Mouse (Mus musculus) brain, embryonic 18.5 days (tissue): ENCODE measurements around the gene Fam186b.
"Not testable (repeated sequence)": the region's sequence is repeated elsewhere in the genome, so short reads cannot be mapped to it uniquely, and the experiment has no call there.

Source experiments
- DNase-seq: peaks from one replicate; pipeline ENCODE4 v3.0.0-alpha.2; 2012; ENCODE audit warnings: low read depth, low spot score

The Fam186b gene

DNA sequence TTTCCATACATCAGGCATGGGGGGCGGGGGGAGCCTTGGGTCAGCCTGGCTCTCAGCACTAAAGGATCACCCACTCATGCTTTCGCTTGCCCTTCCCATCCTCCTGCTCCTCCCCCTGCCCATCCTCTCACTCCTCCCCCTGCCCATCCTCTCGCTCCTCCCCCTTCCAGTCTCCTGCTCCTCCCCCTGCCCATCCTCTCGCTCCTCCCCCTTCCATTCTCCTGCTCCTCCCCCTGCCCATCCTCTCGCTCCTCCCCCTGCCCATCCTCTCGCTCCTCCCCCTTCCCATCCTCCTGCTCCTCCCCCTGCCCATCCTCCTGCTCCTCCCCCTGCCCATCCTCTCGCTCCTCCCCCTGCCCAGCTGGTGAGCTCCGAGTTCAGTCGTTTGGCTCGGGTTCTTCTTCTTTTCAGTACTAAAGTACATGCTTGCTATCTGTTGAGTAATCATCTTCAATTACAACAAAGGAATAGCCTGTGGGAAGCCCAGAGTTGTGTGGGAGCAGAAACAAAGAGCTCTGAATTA lies 35.9 kb downstream of the Fam186b start:
- DNase-seq: no peak

DNA sequence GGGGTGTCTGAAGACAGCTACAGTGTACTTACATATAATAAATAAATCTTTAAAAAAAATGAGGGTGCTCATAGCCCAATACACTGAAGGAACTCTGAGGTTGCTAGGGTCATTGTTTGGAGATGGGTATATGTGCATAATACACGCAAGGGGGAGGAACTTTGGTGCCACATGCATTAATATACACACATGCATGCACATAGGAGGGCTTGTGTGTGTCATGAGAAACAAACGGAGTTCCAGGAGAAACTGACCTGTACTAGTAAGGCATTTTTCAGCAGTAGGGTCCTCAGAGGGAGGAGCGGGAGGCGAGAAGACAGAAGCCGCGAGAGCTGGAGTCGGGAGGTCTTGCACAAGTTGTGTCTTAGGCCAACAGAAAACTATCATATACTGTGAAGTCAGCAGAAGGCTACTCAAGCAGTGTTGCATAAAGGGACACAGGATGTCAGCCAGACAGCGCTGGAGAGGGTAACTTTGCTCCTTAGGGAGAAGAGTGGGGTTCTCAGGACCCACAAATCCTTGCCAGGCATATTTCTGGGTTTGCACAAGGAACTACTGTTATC lies 36.4 kb downstream of the Fam186b start:
- no peak for DNase-seq

DNA sequence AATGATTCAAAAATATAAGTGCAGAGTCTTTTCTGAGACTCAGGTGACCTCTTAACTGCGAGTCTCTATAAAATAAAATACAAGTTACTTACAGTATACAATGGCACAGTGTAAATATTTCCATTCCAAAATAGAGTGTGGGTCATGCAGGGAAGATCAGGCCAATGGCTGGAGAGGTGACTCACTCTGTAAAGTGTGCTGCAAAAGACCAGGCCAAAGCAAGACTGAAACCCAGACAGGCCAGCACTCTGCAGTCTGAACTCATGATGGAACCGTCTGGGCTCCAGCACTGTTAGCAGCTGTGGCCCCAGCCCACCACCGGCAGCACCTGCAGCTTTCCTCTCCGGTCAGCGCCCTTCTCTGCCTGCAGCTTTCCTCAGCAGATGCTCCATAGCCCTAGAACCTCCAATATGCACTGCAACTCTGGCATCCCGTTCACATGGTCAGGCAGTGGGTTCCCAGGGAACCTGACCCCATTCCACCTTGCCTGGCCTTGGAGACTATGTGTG lies 40.4 kb downstream of the Fam186b start:
- DNase-seq: no peak

DNA sequence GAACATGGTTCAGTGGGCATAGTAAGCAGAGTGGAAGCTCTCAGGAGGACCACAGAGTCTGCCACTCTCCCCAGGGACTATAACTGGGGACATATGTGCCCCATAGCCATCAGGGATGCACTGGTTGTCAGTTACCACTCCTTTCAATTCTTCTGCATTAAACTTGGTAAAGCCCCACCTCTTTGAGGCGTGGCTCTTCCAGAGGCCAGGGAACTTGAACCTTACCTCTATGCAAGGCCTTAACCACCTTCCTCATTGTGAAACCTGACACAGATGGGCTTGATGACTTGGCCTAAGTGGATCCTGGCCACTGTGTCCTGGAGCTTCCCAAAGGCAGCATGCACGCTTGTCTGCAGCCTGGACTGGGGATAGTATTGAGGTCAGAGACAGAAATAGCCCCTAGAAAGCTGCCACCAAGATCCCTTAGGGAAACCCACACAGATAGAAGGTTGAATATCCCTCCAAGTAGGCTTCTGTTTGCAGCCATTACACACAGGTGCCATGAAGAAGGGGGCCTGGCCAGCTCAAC lies 41.1 kb downstream of the Fam186b start:
- DNase-seq: no peak

DNA sequence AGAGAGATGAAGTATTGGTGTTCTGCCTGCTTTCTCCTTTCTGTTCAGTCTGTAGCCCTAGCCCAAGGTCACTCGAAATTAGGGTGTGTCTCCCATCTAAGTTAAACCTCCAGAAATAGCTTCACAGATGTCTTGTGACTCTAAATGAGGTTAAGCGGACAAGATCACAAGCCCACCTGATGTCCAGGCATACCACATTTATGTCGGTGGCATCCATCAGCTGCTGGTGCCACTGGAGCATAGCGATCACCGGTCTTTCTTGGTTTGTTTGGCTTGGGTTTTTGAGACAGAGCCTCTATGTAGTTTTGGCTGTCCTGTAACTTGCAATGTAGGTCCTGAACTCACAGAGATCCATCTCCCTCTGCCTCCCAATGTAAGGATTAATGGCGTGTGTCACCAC lies 41.9 kb downstream of the Fam186b start:
- no peak for DNase-seq

DNA sequence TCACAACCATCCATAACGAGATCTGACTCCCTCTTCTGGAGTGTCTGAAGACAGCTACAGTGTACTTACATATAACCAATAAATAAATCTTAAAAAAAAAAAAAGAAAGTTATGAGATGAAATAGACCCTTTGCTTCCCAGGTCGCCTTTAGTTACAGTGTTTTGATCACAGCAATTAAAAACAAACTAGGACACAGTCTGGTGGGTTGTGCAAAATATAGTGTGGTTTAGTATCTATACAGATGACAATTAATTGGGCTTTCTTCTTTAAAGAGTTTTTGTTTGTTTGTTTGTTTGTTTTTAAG lies 42.6 kb downstream of the Fam186b start:
- DNase-seq: not testable (repeated sequence)

DNA sequence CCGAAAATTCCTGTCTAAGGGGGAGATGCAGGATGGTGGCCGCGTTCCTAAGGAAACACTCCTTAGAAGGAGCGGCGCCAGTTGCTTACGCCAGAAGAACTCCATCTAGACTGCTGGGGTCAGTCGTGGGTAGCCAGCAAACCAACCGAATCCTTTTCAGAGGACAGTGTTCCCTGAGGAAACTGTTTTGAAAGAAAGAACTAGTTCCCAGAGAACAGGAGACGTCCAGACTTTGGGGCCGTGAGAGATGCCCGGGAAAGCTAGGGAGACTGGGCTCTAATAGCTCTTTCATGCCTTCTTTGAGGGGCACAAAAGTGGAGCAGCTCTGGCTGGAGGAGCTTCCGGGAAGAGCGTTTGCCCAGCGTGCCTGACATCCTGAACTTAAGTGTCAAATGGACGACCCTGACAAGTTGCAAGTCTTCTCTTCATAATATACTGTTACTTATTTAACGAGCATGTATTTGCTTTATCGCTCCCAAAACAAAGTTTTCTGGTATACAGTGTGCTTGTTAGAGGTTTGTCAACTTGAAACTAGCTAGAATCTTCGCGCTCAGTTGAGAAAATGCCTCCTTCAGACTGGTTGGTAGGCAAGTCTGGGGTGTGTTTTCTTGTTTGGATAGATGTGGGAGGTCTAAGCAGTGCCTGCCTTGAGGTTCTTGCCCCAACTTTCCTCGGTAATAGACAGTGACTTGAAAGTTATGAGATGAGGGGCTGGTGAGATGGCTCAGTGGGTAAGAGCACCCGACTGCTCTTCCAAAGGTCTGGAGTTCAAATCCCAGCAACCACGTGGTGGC lies 43.1 kb downstream of the Fam186b start:
- DNase-seq: no peak

DNA sequence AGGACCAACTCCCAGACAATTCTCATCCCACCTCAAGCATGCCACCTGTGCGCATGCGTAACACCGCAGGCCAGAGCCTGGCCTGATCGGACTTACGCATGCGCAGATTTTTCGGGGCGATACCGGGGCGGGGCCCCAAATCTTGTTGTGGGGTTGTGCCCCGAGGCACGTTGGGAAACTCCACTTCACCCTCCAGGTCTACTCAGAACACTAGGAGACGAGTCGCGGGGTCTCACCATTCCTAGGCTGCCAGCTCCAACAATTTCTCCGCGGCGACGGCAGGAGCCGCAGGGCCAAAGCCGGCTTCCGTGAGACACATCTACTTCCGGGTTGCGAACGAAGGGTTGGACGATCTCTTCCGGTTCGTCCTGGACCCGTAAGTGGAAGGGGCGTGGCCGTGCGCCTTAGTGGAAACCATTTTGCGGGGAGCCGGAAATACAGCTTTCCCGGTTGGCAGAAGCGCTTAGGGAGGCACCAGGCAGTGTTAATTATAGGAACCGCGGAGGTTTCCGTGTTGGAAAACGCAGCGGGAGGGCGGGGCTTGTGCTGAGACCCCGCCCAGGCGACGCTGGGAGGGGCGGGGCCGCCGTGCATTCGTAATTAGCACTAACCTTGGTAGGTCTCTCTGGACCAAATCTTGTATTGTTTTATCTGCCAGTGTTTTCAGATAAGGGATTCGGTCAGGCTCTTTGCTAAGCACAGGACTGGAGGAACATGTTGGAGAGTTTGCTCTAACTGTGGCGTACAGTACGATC lies 43.9 kb downstream of the Fam186b start, which contains the start of gene Mcrs1:
Gene Mcrs1, minus strand, starts transcription at position 336 of the 755 bp plus-strand sequence.
- DNase-seq: peak; percentile 98

DNA sequence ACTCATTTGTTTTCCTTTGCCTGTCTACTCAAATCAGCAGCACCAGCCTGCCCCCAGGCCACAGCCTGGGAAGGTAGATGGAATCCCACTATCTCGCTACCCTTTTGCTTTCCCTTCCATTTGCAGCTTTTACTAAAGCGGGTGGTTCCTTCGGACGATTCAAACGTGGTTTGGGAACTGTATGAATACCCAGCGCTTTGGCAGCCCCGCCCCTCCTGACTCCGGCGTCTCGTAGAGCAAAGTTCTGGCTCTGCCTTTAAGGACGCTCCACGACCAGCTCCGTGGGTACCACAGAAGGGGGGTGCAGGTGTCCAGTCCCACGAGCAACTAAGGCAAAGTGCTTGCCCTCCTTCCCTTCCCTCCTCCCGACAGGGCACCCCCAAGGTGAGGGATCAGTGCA lies 44.6 kb downstream of the Fam186b start:
- DNase-seq: not testable (repeated sequence)

DNA sequence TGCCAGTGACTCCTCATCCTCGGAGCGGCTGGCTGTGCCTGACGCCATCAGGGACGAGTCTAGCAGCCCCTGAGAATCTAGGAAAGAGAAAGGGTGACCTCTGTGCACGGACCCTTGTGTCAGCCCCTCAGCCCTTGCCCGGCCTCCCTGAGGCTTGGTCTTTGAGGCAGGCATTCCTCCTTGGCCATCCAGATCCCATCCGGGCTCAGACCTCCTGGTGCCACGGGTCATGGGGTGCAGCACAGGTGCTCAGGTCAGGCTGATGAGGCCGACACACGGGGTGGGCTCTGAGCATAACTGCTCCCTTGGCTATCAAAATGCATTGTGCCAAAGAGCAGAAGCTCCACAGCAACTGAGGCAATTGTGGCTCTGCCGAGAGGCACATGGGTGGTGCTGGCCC lies 45.8 kb downstream of the Fam186b start:
- no peak for DNase-seq

DNA sequence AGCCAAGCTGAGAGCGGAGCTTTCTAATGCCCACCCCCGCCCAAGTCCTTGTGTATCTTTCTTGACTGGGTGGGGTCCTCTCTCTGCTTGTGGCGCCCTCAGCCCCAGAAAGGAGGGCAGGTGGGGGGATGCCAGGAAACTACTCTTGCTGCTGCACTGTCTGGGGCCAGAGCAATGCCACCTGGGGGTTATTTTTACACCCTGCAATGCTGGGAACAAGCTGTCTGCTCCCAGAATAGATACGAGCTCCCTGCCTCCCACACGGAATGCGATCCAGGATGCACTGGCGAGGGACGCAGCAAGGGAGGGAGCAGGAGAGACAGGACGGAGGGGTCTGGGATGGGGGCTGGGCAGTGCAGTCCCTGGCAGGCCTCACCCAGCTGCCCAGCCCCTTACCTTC lies 46.7 kb downstream of the Fam186b start:
- DNase-seq: no peak

DNA sequence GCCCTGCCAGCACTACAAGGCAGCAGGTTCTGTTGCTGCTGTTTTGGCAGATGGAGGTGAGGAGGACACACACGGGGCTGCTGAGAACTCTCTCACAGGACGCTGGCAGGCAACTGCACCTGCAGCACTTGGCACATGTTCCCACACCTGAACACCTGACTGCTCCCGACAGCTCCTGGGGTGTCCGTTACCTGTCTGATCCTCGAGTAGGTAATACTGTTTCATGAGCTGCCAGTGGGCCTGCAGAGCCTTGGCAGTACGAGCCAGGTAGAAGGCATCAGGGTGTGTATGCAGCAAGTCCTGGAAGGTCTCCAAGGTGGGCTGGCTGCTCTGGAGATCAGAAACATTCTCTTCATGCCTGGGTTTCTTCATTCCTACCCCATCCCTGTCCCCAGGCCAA lies 49.0 kb downstream of the Fam186b start:
- DNase-seq: not testable (repeated sequence)

DNA sequence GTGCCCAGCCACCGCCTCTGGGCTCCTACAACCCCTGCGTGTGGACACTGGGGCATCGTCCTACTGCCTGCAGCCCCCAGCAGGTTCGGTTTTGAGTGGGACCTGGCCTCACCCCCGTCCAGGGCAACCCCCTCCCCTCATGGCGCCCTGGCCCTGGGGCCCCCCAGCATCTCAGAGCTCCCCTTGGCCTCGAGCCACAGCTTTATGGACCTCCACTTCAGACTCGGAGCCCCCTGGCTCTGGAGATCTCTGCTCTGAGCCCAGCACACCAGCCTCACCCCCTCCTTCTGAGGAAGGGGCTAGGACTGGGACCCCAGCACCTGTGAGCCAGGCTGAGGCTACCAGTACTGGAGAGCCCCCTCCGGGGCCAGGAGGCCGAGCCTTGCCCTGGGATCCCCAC lies 53.6 kb downstream of the Fam186b start:
- DNase-seq: no peak

DNA sequence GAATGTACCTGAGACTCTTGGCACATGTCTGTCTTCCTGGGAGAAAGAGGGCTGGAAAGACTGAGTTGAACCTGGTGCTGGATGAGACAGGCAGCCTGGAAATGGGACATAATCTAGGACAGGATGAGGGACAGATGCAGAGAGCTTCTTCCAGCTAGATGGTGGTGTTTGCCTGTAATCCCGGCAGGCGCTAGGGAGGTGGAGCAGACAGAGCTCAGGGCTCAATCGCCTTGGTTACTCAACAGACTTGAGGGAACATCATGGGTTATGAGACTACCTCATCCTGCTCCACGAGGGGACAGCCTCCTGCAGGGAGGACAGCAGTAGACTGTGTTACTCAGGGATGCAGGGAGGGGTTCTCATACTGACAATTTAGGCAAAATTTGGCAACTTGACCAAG lies 54.4 kb downstream of the Fam186b start:
- DNase-seq: no peak

DNA sequence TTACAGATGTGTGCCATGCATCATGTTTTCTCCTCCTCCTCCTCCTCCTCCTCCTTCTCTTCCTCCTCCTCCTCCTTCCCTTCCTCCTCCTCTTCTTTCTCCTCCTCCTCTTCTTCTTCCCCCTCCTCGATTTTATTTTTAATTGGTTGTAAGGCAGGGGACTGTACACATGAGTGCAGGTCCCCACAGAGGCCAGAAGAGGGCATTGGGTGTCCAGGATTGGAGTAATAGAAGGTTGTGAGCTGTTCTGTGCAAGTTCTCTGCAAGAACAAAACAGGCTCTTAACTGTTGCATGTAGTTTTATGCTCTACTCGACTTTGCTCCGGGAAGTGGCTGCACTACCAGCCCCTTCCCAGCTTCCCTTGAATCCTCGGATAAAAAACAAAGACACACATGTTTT lies 55.6 kb downstream of the Fam186b start:
- DNase-seq: no peak

DNA sequence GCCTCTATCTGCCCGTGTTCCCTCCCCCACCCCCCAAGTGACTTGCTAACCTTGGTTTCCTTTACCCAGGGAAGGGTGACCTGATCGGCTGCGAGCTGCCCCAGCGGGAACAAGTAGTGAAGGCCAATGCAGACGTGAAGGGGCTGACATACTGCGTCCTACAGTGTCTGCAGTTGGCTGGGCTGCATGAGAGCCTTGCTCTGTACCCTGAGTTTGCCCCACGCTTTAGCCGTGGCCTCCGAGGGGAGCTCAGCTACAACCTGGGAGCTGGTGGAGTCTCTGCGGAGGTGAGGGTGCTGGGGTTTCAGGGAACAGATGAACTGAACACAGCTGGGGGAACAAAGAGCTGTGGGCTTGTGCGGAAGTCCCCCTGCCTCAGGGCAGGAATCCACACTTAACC lies 57.7 kb downstream of the Fam186b start:
- no peak for DNase-seq

DNA sequence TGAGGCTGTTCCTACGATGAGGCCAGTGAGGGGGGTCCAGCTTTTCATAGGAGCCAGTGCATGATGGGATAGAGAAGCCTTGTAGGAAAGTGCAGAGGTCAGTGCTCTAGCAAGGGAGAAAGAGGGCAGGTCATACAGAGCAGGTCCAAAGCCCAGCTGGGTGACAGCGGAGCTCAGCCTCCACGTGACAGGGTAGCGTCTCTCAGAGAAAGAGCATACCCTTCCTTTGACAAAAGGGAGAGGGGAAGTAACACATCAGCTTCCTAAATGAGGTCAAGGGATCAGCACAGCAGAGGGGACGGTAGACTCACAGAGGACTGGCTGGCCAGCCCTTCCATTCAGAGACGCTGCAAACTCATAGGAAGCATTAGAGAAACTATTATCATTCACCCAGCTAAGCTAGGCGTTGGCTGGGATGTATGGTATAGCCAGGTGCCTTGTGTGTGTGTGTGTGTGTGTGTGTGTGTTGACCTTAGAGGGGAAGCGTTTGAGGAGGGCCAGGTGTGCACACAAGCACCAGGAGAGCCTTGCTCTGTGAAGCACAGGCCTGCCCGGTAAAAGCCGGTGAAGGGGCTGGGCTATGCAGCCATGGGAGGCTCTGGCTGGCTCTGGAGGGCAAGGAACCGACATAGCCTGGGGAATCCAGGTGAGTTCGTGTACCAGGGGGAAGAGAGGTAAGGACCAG lies 61.2 kb downstream of the Fam186b start:
- no peak for DNase-seq

DNA sequence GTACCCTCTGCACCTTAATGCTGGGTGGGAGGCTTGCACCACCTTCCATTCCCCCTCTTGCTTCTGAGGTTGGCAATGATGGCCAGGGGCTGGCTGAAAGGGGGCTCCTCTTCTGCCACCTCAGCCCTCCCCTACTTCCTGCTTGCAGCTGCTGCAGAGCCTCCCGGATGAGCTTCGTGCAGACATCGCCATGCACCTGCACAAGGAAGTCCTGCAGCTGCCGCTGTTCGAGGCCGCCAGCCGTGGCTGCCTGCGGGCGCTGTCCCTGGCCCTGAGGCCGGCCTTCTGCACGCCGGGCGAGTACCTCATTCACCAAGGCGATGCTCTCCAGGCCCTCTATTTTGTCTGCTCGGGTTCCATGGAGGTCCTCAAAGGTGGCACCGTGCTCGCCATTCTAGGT lies 62.0 kb downstream of the Fam186b start:
- DNase-seq: no peak

DNA sequence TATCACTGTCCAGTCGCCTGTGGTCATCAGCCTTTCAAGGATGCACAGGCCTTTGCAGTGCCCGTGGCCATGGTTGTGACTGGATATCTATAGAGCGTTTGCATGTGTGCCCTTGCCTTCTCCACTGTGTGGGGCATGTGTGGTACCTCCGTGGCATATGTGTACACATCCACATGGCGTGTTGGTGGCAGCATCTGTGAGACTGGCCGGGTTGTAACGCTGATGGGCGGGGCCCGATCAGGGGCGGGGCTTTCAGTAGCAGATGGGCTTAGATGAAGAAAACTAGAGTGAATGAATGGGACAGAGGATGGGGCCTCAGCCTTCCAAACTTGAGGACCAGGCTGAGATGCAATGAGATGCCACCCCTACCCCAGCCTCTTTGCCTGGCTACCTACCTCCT lies 63.7 kb downstream of the Fam186b start:
- DNase-seq: no peak

DNA sequence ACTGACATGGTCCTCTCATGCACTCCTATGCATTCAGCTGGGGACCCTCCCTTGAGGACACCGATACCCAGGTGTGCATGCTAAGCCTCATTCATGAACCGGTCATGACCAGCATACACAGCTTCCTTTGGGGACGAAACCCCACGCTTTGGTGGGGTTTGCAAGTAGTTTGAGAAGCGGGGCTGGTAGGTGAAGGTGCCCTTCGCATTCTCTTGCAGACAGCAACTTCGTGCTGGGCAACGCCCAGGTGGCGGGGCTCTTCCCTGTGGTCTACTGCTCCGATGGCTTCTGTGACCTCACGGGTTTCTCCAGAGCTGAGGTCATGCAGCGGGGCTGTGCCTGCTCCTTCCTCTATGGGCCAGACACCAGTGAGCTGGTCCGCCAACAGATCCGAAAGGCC lies 69.6 kb downstream of the Fam186b start:
- no peak for DNase-seq

DNA sequence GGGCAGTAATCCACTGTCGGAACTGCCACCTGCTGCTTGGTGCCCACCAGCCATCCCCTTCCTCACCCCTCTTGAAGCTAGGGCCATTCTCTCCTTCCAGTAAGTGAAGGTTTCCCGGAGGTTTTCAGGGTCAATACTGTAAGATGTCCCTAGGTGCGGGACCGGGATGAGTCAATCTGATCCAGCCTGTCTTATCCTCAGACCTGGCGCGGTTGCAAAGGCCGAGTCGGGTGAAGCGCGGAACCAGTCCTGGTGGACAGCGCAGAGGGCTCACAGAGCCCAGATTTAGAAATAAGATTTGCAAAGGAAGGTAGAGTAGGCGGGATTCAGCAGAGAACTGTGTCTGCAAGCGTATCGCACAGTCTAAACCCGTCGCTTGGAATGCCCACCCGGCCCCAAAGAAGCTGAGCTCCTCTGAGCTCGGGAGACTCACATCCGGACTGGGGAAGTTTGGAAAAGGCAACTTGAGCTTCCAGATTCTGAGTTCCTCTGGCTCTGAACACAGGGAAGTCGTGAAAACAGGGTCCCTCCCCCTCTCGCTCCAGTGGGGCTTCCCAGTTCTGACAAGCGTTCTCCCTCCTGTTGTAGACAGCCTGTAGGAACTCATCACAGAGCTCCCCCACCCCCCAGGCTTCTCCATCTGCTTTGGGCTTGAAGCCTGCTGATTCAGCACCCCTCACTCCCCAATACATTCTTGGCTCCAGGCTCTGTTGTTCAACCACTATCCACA lies 70.4 kb downstream of the Fam186b start:
- peak; percentile 50 for DNase-seq
